Mouse (Mus musculus) kidney, embryonic 15.5 days (tissue): ENCODE data around the gene Sgcb. TPM values are rescaled to one million over a fixed set of nuclear protein-coding genes. Genes with fewer than 3 reads are reported as not detected.
"Not testable (repeated sequence)": the region's sequence is repeated elsewhere in the genome, so short reads cannot be mapped to it uniquely, and the experiment has no call there.

ENCODE experiments used
- ATAC-seq: fragments of 200-750 bp; cut with Nextera tagmentation; replicated peaks from 2 replicates; pipeline ENCODE4 v1.8.0; 2017; ENCODE audit warnings: moderate TSS enrichment; ENCODE audit not compliant: low FRiP score
- H3K27ac ChIP-seq: fragments of 300-500 bp; sonication (generic); 2 replicates; pipeline ENCODE4 v1.5.1; 2015; ENCODE audit warnings: mild to moderate bottlenecking, inconsistent platforms
- H3K27me3 ChIP-seq: fragments of 300-500 bp; sonication (generic); 2 replicates; pipeline ENCODE4 v1.6.1; 2015; ENCODE audit warnings: inconsistent platforms
- H3K36me3 ChIP-seq: fragments of 300-500 bp; sonication (generic); 2 replicates; pipeline ENCODE4 v1.6.1; 2015; ENCODE audit warnings: inconsistent platforms
- H3K4me1 ChIP-seq: fragments of 300-500 bp; sonication (generic); 2 replicates; pipeline ENCODE4 v1.6.1; 2015; ENCODE audit warnings: inconsistent platforms
- H3K4me2 ChIP-seq: fragments of 300-500 bp; sonication (generic); 2 replicates; pipeline ENCODE4 v1.6.1; 2015; ENCODE audit warnings: moderate library complexity, mild to moderate bottlenecking, inconsistent platforms
- H3K4me3 ChIP-seq: fragments of 300-500 bp; sonication (generic); replicated peaks from 2 replicates; pipeline ENCODE4 v1.5.1; 2015; ENCODE audit warnings: mild to moderate bottlenecking, inconsistent platforms
- H3K9ac ChIP-seq: fragments of 300-500 bp; sonication (generic); 2 replicates; pipeline ENCODE4 v1.6.1; 2015; ENCODE audit warnings: mild to moderate bottlenecking, inconsistent platforms
- H3K9me3 ChIP-seq: fragments of 300-500 bp; sonication (generic); replicated peaks from 2 replicates; pipeline ENCODE4 v1.6.1; 2016; ENCODE audit warnings: inconsistent platforms
- WGBS: fragments of 180-500 bp; shearing (Covaris S2); methylation state at CpG from one replicate; pipeline ENCODE4 v1.1.7; 2015; ENCODE audit warnings: mixed read lengths; 5-methylcytosine and 5-hydroxymethylcytosine counted together
- polyA plus RNA-seq: library from polyadenylated mRNA; unstranded; fragments of >200 nt; fragmentation: Nextera tagmentation; extraction: Ambion mirVana; gene quantifications from 2 replicates; pipeline ENCODE4 v1.2.1, GENCODE M21; 2015

Sgcb gene
- polyA plus RNA-seq, 1 experiment from 2014 or later, result 25.0 TPM

- Histone ChIP-seq H3K9ac (no peak overlapping the region), H3K4me2 (no peak overlapping the region), H3K4me1 (no peaks in the 10 kb centered on the region), H3K27me3 (no peaks in the 10 kb centered on the region), H3K4me3 (no peak overlapping the region), H3K36me3 (no peaks in the 10 kb centered on the region), H3K27ac (no peak overlapping the region), H3K9me3 (0 out of 2 replicates have a peak, but pooled peaks cover 3% of the 10 kb centered on the region)
- 77% methylated on average over 8 of the region's 8 CpGs for whole genome bisulfite sequencing
- no peak for ATAC-seq
Measured at GRCm38 (mm10) chr5:73601361-73601763, 46.2 kb downstream of the Sgcb start.

- Histone ChIP-seq H3K9ac (no peak overlapping the region), H3K4me2 (no peak overlapping the region), H3K4me1 (no peaks in the 10 kb centered on the region), H3K27ac (no peak overlapping the region), H3K27me3 (no peaks in the 10 kb centered on the region), H3K4me3 (no peak overlapping the region), H3K36me3 (no peaks in the 10 kb centered on the region), H3K9me3 (no peaks in the 10 kb centered on the region)
- no peak for ATAC-seq
- WGBS, result 62% methylated on average over 2 of the region's 2 CpGs
Measured at GRCm38 (mm10) chr5:73599991-73600390, 47.6 kb downstream of the Sgcb start.

GRCm38 (mm10) chr5:73598943-73599695 lies 48.5 kb downstream of the Sgcb start:
- no peak overlapping the region for H3K4me2 ChIP-seq
- H3K36me3 ChIP-seq, result no peaks in the 10 kb centered on the region
- no peaks in the 10 kb centered on the region for H3K4me1 ChIP-seq
- 71% methylated on average over 5 of the region's 5 CpGs for WGBS
- no peak overlapping the region for H3K9ac ChIP-seq
- no peaks in the 10 kb centered on the region for H3K27me3 ChIP-seq
- H3K27ac ChIP-seq, result no peak overlapping the region
- no peak overlapping the region for H3K4me3 ChIP-seq
- no peak for ATAC-seq
- H3K9me3 ChIP-seq, result no peaks in the 10 kb centered on the region

DNA sequence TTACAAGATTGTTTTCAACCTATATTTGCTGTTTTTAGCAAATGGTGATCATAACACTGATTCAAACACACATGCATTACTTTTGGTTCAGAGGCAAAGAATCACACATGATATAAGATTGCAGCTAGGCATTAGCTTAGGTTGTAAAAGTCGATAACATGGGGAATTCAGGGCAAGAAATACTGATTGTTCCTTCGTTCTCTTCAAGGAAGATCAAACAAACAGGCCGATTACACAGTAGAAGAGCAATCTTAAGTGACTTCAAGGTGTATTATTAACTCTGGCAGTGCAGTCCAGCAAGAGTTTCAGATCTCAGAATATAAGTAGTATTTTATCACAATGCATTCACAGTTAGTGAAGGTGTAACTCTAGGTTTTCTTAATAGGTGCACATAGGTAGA lies 60.5 kb downstream of the Sgcb start:
- Histone ChIP-seq H3K36me3 (no peaks in the 10 kb centered on the region), H3K9me3 (no peaks in the 10 kb centered on the region), H3K27ac (no peak overlapping the region), H3K4me1 (no peaks in the 10 kb centered on the region), H3K4me2 (no peak overlapping the region), H3K9ac (no peak overlapping the region), H3K27me3 (no peaks in the 10 kb centered on the region), H3K4me3 (no peak overlapping the region)
- 67% methylated on average over 3 of the region's 3 CpGs for WGBS
- no peak for ATAC-seq

DNA sequence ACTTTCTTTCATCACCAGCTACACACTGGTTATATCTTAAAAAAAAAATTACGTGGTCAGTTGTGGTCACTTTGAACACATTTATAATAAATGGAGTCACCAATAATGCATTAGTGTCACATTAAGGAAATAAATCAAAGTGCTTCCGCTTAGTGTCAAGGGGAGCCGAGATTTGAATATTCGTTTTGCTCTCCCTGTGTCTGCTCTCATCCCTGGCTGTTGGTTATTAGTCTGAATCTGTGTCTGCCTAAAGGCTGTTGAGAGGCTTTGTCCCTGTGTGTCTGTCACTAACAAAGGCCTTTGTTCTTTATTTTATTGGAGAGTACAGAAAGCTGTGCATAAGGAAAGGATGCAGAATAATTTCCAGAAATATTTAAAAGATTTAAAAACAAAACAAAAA lies 61.0 kb downstream of the Sgcb start:
- Histone ChIP-seq H3K4me2 (no peak overlapping the region), H3K9me3 (no peaks in the 10 kb centered on the region), H3K4me1 (no peaks in the 10 kb centered on the region), H3K27ac (no peak overlapping the region), H3K27me3 (no peaks in the 10 kb centered on the region), H3K4me3 (no peak overlapping the region), H3K36me3 (no peaks in the 10 kb centered on the region), H3K9ac (no peak overlapping the region)
- ATAC-seq, result no peak
- 63% methylated on average over 4 of the region's 4 CpGs for WGBS

DNA sequence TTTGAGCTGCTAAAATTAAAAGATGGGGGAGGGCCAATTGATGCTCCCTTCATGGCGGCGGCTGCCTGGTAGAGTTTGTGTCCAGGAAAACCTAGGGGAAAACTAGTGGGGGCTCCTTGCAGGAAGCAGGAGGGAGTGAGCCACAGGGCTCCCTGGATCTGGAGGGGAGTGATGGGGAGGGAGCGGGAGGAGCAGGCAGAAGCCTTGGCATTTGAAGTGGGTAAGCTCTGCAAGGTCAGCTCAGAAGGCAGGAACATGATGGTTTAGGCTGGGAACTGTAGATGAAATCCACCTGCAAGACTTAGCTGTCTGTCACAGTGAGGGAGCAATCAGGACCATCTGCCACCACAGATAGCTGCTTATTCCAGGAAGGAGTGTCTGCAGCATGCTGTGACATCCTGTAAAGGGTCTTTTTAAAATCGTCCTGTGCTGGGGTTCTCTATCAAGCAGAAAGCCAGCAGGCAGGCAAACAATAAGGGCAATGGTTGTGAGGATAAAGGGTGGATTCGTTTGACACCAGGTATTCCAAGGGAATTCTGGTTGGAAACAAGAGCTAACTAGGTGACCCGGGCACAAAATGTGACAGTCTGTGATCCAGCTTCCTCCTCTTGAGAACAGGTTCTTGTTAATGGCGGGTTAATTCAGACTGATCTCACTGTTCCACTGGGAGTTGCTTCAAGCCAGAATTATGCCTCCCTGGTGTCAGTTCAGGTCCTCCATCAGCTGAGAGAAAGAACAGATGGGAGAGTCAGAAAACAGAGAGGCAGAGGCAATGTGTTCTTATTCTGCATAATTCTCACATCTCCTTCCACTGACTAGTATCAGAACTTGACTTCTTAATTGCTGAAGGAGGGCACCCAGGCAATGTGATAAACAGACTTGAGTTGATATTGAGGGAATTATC lies 62.1 kb downstream of the Sgcb start:
- 33% methylated on average over 7 of the region's 7 CpGs for WGBS
- no peaks in the 10 kb centered on the region for H3K9me3 ChIP-seq
- no peak for ATAC-seq
- no peaks in the 10 kb centered on the region for H3K4me1 ChIP-seq
- H3K27ac ChIP-seq, result no peak overlapping the region
- no peak overlapping the region for H3K4me2 ChIP-seq
- H3K4me3 ChIP-seq, result no peak overlapping the region
- no peak overlapping the region for H3K9ac ChIP-seq
- H3K36me3 ChIP-seq, result no peaks in the 10 kb centered on the region
- no peaks in the 10 kb centered on the region for H3K27me3 ChIP-seq

DNA sequence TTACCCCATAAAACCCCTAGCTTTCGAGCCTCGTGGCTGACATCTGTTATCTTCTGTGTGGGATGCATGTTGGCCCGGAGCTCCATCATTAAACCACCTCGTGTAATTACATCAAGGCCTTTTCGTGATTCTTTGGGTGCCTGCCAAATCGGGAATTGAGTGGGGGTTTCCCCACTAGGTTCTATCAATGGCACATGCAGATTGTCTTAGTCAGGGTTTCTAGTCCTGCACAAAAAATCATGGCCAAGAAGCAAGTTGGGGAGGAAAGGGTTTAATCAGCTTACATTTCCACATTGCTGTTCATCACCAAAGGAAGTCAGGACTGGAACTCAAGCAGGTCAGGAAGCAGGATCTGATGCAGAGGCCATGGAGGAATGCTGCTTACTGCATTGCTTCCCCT lies 63.6 kb downstream of the Sgcb start:
- H3K36me3 ChIP-seq, H3K9me3 ChIP-seq, H3K4me2 ChIP-seq, H3K9ac ChIP-seq, H3K27me3 ChIP-seq, ATAC-seq, H3K4me3 ChIP-seq, H3K27ac ChIP-seq, H3K4me1 ChIP-seq: not testable (repeated sequence)
- WGBS, result 71% methylated on average over 6 of the region's 6 CpGs

Other genes starting within 250 kb of the Sgcb start
- 0.27 and 0.57 TPM in 2 replicates for gene Cwh43, start 241.7 kb downstream of the Sgcb start, polyA plus RNA-seq
- 22.8 and 24.7 TPM in 2 replicates for gene Dcun1d4, start 166.8 kb downstream of the Sgcb start, polyA plus RNA-seq
- 0.08 and 0.17 TPM in 2 replicates for gene Lrrc66, start 15.3 kb downstream of the Sgcb start, polyA plus RNA-seq
- 0.08 and 0.18 TPM in 2 replicates for gene Spata18, start 3.6 kb upstream of the Sgcb start, polyA plus RNA-seq